Mouse (Mus musculus) lung, adult 2 months (tissue): ENCODE measurements at regions not wholly inside any gene's neighbourhood (a gene's known extent, or its start where the extent isn't known, plus 50 kb on each side); places are given as distances from the start of the nearest gene placed in this dataset.

Experiments used
- CTCF ChIP-seq: fragments of 200-500 bp; IDR thresholded peaks from 2 replicates; pipeline ENCODE4 v1.5.1; 2011; ENCODE audit warnings: mild to moderate bottlenecking, low read length, control low read depth; ENCODE audit not compliant: insufficient read depth
- POLR2A ChIP-seq: fragments of 200-500 bp; IDR thresholded peaks from 2 replicates; pipeline ENCODE4 v1.6.1; 2011; ENCODE audit warnings: low read depth, mild to moderate bottlenecking, control low read depth, low read length, borderline replicate concordance; ENCODE audit errors: extremely low read depth

DNA sequence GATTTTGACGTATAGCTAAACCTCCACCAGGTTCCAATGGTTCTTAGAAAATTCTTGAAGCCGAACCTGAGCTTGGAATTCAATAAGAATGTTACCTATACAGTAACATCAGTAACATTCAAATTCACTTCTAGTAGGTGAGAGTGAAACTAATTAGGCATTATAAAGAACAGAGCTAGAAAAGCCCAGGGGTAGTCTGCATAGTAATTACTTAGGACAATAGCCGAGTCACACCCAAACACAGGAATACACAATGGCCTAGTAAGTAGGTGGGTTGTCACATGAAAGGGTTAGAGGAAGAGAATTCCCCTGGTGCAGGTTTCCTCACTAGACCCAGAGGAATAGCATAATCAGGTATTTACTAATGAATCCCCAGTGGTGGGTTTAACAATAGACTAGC is 1277.8 kb upstream of the Tacstd2 start:
- TF ChIP-seq CTCF (no peak), POLR2A (no peak)
